Mouse (Mus musculus): Measurements from ENCODE around the gene Trappc11.

The Trappc11 gene

DNA sequence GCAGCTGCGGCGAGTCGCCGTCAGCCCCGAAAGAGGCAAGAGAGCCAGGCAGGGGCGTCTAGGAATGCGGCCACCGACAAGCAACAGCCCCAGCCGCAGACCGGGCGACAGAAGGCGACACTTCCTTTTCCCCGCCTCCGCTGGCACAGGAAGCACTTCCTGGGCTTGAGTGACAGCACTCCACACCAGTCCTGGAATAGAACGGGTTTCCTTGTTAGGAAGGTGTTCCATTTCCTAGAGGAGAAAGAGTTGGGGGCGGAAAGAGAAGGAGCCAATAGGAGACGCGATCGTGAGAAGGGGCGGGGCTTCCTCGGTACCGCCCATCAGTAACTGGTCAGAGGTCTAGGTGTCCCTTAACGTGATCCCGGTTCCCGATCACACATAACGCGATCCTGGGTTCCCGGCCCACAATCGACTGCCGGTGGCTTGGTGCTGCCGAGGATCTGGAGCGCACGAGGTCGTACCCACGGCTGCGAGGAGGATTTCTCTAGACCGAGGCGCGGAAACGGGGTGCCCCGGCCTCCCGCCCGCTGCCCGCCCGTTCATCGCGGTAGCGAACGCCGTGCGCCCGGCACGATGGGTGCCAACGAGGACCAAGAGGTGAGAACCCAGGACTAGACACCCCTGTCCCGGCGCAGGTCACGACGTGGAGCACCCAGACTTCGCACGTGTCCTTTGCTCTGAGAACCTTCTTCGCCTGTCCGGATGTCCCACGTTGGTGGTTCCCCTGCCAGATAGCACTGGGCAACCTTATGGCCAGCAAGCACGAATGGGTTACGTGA lies at the start of gene Trappc11, which contains the start of gene Rwdd4a:
Gene Trappc11 (minus strand): TSS at position 127 of the 782 bp plus-strand sequence.
Gene Rwdd4a (plus strand): TSS at position 321 of the 782 bp plus-strand sequence.
- peak; percentile 96 to 99 for DNase-seq (ENCODE audit: inconsistent age in 2 of 2, low spot score in 1 of 2)

DNA sequence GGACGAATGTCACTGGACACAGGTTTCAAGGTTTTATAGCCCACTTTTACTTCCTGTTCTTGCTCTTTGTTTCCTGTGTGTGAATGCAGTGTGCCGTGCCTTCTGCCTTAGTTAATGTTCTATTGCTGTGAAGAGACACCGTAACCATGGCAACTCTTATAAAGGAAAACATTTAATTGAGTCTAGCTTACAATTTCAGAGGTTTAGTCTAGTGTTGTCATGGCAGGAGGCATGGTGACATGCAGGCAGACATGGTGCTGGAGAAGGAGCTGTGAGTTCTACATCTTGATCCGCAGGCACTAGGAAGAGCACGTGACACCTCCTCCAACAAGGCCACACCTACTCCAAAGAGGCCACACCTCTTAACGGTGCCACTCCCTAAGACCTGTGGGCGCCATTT lies 48.2 kb upstream of the Trappc11 start:
- DNase-seq (ENCODE audit: inconsistent age in 2 of 2, low spot score in 1 of 2) = no peak

DNA sequence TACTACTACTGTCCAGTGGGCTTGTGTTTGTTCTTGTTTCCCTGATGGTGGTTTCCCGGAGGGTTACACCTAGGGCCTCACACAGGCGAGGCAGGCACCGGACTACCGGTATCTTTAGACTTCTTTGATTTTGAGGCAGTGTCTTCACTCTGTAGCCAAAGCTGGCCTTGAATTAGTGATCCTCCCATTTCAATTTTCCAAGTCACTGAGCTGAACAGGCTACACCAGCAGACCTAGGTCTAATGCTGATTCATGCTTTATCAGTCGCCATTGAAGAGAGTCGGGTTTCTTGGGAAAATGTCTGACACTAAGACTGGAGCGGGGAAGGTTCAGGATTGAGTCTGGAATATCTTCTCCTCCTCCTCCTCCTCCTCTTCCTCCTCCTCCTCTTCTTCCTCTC lies 40.2 kb upstream of the Trappc11 start:
- no peak for DNase-seq (ENCODE audit: inconsistent age in 2 of 2, low spot score in 1 of 2)

DNA sequence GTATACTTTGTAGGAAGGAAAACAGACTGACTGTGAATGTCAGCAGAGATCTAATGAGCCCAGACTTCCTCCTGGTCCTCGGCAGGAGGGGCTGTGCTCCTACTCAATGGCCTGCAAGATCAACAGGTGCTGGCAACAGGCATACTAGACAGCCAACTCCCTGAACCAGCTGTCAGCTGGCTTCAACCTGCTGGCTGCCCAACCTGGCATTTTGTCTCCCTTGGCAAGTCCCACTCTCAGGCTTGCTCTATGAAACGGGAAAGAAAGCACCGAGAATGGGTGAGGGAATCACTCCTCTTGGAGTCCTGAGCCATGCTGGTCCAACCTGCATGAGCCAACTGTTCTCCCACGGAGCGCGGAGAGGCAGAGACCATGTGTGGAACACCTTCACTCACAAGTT lies 36.9 kb upstream of the Trappc11 start:
- no peak for DNase-seq (ENCODE audit: inconsistent age in 2 of 2, low spot score in 1 of 2)

DNA sequence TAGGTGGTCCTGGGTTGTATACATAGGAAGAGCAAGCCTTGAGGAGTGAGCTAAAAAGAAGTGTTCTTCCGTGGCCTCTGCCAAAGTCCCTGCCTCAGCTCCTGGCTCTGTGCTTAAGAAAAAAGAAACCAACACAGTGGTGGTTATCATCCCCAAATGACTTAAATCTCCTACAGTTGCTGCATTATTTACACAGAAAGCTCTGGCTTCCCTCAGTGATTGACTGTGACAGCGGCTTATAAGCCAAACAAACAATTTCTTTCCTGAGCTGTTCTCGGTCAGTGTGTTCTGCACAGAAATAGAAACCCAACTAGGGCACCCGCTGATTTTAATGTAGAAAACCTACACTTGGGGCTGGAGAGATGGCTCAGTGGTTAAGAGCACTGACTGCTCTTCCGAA lies 34.8 kb upstream of the Trappc11 start:
- DNase-seq (ENCODE audit: inconsistent age in 2 of 2, low spot score in 1 of 2) = no peak

DNA sequence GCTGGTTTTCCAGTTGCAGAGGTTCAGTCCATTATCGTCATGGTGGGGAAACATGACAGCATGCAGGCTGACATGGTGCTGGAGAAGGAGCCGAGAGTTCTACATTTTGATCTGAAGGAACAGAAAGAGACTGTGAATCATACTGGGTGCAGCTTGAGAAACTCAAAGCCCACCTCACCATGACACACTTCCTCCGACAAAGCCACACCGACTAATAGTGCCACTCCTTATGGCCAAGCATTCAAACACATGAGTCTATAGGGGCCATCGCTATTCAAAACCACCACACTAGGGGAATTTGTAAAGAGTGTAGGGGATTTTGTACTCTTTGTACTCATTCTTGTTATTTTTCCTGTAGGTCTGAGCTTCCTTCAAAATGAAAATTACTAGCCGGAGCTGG lies 33.3 kb upstream of the Trappc11 start:
- no peak for DNase-seq (ENCODE audit: inconsistent age in 2 of 2, low spot score in 1 of 2)

DNA sequence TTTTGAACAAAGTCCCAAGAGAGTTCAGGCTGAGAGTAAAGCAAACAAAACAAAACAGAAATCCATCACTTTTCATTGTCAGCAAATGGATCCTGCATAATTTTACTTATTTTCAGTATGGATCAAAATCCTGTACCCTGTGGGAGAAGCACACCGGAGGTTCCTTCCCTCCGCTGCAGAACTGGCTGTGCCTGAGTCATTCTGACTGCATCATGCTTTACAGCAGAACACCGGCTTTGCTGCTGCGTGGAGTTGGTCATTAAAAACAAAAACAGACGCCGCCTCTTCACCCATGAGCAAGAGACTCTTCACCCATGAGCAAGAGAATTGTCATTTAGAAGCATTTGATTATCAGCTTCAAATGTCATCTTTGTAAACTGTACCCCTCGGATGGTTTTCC lies 27.5 kb upstream of the Trappc11 start:
- DNase-seq (ENCODE audit: inconsistent age in 2 of 2, low spot score in 1 of 2) = no peak

DNA sequence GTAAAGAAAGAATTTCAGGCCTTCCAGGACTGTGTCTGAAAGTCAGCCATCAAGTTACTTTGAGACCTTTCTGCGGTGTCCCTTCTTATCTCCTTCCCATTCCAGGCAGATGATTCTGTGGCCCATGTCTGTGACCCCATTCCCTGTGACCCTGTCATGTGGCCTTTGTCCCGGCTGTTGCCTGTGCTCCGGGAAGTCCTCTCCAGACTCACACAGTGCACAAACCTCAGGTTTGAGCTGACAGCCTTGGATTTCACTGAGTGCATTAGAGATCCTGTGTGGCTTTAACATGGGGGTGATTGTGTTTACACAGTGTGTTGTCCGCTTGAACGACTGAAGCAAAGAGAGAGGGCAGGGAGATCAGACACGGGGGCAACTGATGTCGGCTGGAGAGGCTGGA lies 25.0 kb upstream of the Trappc11 start:
- DNase-seq (ENCODE audit: inconsistent age in 2 of 2, low spot score in 1 of 2) = no peak

DNA sequence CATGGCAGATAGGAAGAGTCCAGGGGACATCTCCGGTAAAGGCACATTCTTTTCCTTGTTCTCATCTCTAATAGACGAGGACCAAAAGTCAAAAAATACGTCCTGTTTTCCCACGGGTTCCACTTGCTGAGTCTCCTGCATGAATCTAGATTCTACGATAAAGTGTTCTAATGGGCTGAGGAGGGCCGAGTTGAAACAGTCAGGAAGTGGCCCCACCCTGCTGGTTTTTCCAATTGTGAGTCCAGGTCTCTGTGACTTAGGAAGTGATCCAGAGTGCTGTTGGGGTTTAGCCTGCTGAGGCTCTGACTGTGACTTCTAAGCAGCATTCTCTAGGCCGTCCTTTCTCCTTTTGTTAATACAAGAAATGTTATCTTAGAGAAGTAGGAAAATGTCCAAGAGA lies 23.2 kb upstream of the Trappc11 start:
- DNase-seq (ENCODE audit: inconsistent age in 2 of 2, low spot score in 1 of 2) = no peak

DNA sequence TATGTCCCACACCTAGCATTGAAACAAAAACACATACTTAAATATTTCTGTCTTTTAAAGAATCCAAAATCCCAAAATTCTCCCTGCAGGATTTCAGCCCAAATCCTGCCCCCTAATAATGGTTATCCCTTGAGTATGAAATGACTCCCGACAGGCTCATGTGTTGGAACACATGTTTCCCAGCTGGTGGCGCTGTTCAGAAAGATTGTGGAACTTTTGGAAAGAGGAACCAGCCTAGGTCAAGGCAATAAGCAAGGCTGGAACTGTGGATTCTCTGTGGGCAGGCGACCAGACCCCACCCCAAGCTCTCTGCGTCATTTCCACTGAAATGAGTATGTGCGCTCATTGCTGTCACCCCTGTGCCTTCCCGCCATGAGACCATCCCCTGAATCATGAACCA lies 20.3 kb upstream of the Trappc11 start:
- DNase-seq (ENCODE audit: inconsistent age in 2 of 2, low spot score in 1 of 2) = peak; percentile 23 to 63

DNA sequence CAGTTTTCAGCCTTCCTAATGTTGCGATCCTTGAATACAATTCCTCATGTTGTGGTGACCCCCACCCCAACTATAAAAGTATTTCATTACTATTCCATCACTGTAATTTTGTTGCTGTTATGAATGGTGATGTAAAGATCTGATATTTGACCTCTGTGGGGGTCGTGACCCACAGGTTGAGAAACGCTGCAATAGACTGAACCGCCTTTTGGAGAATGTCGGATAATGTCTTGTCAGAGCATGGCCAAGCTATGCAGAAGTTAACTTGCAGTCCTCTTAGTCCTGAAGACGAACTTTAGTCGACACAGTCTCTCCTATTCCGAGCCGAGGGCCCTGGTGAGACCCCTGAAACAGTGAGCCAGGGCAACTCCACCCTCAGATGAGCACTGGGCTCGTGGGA lies 13.8 kb upstream of the Trappc11 start:
- no peak for DNase-seq (ENCODE audit: inconsistent age in 2 of 2, low spot score in 1 of 2)

DNA sequence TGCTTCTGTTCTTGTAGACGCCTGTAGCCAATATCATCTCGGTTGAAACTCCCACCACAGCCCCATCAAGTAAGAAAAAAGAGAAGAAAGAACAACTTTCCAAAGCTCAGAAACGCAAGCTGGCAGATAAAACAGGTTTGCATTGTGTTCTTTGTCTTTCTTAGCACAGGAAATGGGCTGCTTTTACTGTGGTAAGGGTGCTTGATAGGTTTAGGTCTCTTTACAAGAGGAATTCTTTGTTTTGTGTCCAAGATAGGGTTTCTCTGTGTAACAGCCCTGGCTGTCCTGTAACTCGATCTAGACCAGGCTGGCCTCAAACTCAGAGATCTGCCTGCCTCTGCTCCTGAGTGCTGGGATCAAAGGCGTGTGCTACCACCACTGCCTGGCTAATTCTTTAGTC lies 10.8 kb upstream of the Trappc11 start:
- DNase-seq (ENCODE audit: inconsistent age in 2 of 2, low spot score in 1 of 2) = no peak

DNA sequence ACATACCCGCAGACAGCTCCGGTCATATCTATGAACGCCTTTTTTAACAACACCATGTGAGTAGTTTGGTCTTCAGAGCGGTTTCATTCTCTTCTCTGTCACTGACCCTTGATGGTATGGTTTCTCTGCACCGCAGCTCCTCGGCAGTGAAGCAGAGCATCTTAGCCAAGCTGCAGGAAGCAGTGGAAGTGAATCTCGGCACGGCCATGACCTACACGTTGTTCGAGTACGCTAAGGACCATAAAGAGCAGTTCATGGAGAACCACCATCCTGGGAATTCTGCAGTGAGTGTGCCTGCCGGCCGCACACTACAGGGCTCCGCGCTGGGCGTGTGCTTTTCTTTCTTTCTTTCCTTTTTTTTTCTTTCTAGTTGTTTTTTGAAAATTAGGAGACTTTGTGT lies 9.5 kb upstream of the Trappc11 start:
- no peak for DNase-seq (ENCODE audit: inconsistent age in 2 of 2, low spot score in 1 of 2)

DNA sequence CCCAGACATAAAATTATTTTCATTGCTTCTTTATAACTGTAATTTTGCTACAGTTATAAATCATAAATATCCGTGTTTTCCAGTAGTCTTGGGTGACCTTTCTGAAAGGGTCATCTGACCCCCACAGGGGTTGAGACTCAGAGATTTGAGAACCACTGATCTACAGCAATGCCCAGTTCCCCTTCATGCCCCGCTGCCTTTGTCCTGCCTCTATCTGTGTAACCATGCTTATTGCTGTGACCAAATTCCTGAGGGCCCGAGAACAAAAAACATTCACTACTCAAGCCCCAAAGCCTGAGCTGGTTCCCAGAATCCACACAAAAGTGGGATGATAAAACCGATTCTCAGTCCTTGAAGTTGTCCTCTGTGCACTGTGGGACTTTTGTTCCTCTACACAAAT lies 5.1 kb upstream of the Trappc11 start:
- no peak for DNase-seq (ENCODE audit: inconsistent age in 2 of 2, low spot score in 1 of 2)

DNA sequence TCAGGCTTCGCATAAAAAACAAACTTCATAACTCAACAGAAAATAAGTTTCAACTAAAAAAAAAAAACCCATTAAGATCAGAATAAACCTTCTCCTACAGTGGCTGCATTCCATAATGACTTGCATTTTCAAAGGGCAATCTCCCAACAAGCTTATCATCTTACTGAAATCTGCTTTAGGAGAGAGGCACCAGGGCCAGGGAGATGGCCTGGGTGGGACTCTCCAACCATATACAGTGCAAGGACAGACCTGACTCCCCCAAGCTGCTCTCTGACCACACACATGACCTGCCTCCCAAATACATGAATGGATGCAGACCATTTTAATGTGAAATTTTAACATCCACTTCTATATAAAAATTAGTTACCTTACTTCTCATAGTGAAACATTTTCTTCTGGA lies 5.2 kb downstream of the Trappc11 start:
- no peak for DNase-seq (ENCODE audit: inconsistent age in 2 of 2, low spot score in 1 of 2)

DNA sequence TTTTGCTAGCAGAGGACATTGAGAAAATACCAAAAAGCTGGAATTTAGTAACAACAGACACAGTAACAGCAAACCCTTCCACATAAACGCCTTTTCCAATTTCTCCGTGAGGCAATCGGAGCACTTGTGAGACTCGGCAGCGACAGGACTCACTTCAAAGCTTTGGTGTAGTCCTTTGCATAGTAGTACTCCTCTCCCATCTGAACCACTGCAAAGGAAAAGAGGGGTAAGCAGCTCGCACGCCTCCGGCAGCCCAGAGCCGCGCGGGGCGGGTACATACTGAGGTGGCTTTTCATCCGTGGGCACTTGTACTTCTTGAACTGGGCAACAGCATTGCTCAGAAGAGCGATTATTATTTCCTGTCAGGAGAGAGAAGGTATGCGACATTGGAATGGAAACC lies 19.7 kb downstream of the Trappc11 start:
- no peak for DNase-seq (ENCODE audit: inconsistent age in 2 of 2, low spot score in 1 of 2)

DNA sequence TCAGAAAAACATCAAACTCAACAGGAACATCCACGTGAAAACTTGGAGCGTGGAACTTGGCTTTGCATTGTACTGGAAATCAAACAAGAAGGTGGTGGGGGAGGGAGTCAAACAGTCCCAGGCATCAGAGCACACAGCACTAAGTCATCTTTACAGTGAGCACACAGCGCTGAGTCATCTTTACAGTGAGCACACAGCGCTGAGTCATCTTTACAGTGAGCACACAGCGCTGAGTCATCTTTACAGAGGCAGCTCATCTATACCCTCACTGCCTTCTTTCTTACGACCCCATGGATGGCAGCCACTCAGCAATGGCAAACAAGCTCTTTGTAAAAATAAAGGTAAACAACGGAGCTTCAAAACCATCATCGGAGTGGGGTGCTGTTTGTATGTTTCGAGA lies 22.3 kb downstream of the Trappc11 start:
- no peak for DNase-seq (ENCODE audit: inconsistent age in 2 of 2, low spot score in 1 of 2)

DNA sequence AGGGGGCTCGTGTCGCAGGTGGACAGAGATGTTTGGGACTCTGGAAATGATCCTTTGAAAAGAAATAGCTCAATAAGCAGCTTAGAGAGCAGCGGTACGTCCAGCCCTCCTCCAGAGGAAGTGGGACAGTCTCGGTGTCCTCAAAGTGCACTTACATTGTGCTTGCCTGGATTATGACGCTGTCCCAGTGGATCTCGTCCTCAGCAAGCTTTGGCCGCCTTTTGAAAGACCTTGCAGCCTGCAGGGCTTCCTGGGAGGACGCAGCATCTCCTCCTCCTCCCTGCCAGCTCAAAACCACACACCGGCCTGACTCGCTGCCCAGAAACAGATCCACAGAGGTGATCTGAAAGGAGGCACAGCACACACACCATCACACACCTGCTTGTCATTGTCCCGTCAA lies 27.8 kb downstream of the Trappc11 start:
- no peak for DNase-seq (ENCODE audit: inconsistent age in 2 of 2, low spot score in 1 of 2)

DNA sequence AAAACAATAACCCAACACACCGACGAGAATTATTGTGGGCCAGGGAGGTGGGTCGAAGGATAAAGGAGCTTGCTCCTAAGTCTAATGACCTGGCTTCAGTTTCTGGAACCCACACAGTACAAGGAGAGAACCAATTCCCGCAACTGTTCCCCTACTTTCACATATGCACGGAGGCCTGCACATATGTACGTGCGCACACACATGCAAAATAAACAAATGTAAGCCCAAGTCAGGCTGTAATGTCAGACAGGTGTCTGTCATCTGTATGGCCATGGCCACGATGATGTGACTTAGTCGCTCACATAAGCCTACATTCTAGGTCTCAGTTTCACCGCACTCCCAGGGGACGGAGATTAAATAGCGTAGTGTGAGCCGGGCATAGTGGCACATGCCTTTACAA lies 30.7 kb downstream of the Trappc11 start:
- no peak for DNase-seq (ENCODE audit: inconsistent age in 2 of 2, low spot score in 1 of 2)

DNA sequence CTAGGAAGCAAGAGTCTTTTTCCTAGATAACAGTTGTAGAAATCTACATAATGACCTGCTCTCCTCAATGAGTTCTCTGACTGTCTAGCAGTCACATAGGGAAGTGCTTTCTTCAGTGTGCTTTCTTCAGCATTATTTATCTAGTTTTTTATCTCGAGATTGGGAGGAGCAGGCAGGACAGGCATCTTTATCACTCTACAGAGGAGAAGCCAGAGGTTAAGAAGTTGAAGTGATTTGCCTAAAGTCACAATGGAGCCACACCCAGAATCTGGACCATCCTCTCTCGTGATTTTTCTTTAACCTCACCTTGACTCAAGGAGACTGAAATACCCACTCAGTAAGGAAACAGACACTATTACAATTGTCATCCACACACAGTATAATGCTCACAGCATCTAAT lies 31.3 kb downstream of the Trappc11 start:
- no peak for DNase-seq (ENCODE audit: inconsistent age in 2 of 2, low spot score in 1 of 2)

DNA sequence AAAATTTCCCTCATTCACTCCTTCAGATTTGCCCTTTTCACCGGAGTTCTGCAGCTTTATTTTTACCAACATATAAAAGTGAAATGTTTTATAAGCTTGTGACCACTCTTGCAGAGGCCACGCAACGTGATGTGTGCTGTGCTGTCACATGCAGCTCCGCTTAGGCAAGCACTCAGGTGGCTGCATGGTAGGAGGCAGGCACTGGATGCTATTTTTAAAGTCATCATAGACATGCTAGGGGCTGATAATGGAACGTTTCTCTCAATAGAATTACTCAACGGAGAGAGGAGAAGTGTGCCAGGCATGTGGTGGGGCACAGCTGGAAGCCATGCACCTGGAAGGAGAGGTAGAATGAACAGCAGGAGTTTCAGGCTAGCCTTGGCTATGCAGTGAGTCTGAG lies 37.8 kb downstream of the Trappc11 start:
- DNase-seq (ENCODE audit: inconsistent age in 2 of 2, low spot score in 1 of 2) = no peak

DNA sequence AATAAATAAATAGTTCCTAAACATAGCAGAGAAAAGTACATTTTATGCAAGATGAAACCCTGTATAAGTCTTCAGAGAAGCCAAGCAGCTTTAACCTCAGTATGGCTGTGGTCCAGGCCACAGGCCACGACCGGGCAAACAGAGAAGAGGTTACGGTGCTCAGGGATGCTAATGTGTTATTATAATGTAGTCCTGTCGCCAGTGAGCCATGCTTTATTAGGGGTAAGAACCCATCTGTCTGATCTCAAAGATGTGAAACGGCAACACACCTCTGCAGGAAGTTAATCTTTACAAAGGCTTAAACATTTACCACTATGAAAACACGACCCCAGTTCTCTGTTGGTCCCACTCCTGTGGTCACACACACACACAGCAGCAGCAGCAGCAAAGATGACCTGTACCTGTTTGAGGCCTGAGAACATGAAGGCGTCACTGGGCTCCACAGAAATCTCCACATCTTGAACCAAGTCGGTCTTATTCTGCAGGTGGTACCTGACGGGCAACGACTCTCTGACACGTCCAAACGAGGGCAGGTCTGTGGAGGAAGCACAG lies 38.6 kb downstream of the Trappc11 start:
- DNase-seq (ENCODE audit: inconsistent age in 2 of 2, low spot score in 1 of 2) = no peak

DNA sequence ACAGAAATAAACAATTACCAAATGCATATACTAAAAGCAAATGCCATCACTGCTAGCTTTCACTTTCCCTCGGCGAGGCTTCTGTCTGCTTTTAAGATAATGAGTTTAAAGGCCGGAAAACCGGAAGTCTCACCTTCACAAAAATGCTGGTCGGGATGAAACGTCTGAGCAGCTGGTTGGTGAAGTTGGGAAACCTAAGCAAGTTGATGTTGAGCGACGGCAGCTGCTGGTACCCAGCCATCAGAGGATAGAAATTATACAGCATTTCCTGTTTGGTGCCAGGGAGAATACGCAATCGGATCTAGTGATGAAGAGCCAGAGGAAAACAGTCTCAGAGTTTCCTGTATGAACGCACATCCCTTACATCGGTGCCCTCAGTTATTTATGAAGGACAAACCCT lies 40.2 kb downstream of the Trappc11 start:
- no peak for DNase-seq (ENCODE audit: inconsistent age in 2 of 2, low spot score in 1 of 2)
